Mouse (Mus musculus) stomach, postnatal 0 days (tissue): Measurements from ENCODE around the gene Pigw. TPM values are rescaled to one million over a fixed set of nuclear protein-coding genes. Genes with fewer than 3 reads are reported as not detected.
"Not testable (repeated sequence)": the region's sequence is repeated elsewhere in the genome, so short reads cannot be mapped to it uniquely, and the experiment has no call there.

ENCODE experiments used
- ATAC-seq: fragments of 200-750 bp; cut with Nextera tagmentation; 2 replicates; pipeline ENCODE4 v1.8.0; 2017; ENCODE audit not compliant: low FRiP score, low TSS enrichment
- DNase-seq: peaks from one replicate; pipeline ENCODE4 v3.0.0-alpha.2; 2016; ENCODE audit warnings: low spot score
- H3K27ac ChIP-seq: fragments of 300-500 bp; sonication (generic); replicated peaks from 2 replicates; pipeline ENCODE4 v1.5.1; 2014; ENCODE audit warnings: mild to moderate bottlenecking, control low read depth
- H3K27me3 ChIP-seq: fragments of 300-500 bp; sonication (generic); 2 replicates; pipeline ENCODE4 v1.6.1; 2014; ENCODE audit warnings: low read length; ENCODE audit not compliant: control insufficient read depth, insufficient read depth
- H3K36me3 ChIP-seq: fragments of 300-500 bp; sonication (generic); 2 replicates; pipeline ENCODE4 v1.6.1; 2014; ENCODE audit warnings: low read length, mixed read lengths; ENCODE audit not compliant: control insufficient read depth, insufficient read depth
- H3K4me1 ChIP-seq: fragments of 300-500 bp; sonication (generic); replicated peaks from 2 replicates; pipeline ENCODE4 v1.6.1; 2014; ENCODE audit warnings: antibody characterized with exemption; ENCODE audit not compliant: control insufficient read depth, insufficient read depth
- H3K4me2 ChIP-seq: fragments of 300-500 bp; sonication (generic); replicated peaks from 2 replicates; pipeline ENCODE4 v1.6.1; 2014; ENCODE audit warnings: low read depth, mild to moderate bottlenecking, control low read depth, moderate library complexity
- H3K4me3 ChIP-seq: fragments of 300-500 bp; sonication (generic); 2 replicates; pipeline ENCODE4 v1.5.1; 2014; ENCODE audit warnings: low read depth, low read length, control low read depth
- H3K9ac ChIP-seq: fragments of 300-500 bp; sonication (generic); 2 replicates; pipeline ENCODE4 v1.6.1; 2014; ENCODE audit warnings: mild to moderate bottlenecking, low read length, control low read depth, mixed read lengths
- H3K9me3 ChIP-seq: fragments of 300-500 bp; sonication (generic); 2 replicates; pipeline ENCODE4 v1.6.1; 2016; ENCODE audit warnings: low read length; ENCODE audit not compliant: control insufficient read depth
- CTCF ChIP-seq: IDR thresholded peaks from 2 replicates; pipeline ENCODE4 v1.5.1; 2016; ENCODE audit warnings: antibody characterized with exemption, low read depth, mild to moderate bottlenecking, moderate library complexity
- EP300 ChIP-seq: optimal IDR thresholded peaks from 2 replicates; pipeline ENCODE3; 2016; ENCODE audit warnings: antibody characterized with exemption
- WGBS: fragments of 180-500 bp; shearing (Covaris S2); extraction: QIAGEN DNeasy Blood & Tissue Kit; methylation state at CpG from one replicate; pipeline ENCODE4 v1.1.7; 2014; 5-methylcytosine and 5-hydroxymethylcytosine counted together
- polyA plus RNA-seq: library from polyadenylated mRNA; unstranded; fragments of >200 nt; fragmentation: Nextera tagmentation; extraction: Ambion mirVana; gene quantifications from 2 replicates; pipeline ENCODE4 v1.2.1, GENCODE M21; 2015

The Pigw gene
- polyA plus RNA-seq, 1 experiment from 2014 or later = 1.8 TPM

DNA sequence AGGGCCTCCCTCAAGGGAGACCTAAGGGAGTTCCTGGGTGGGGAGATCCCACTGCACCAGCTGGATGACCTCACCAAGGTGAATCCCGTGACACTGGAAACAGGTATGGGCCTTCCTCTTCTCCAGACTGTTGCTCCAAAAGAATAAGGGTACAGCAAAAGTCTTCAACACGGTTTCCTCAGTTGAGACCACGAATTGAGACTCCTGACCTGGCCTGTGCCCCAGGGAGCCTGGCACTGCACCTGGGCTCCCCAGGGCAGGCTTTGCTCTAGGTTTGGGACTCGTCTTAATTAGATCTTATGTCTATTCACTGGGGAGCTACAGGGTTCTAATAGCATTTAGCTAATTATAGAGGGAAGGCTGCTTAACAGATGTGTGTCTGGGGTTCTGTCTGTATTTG is 5.2 kb upstream of the Pigw start:
- Histone ChIP-seq H3K36me3 (peaks cover 21% of the 10 kb centered on the region), H3K9ac (no peak overlapping the region), H3K9me3 (no peaks in the 10 kb centered on the region), H3K4me3 (no peak overlapping the region), H3K27ac (no peak overlapping the region), H3K27me3 (no peaks in the 10 kb centered on the region), H3K4me1 (no peaks in the 10 kb centered on the region; the same call in 1 of the 2 replicates), H3K4me2 (no peak overlapping the region)
- DNase-seq = no peak
- no peak for TF ChIP-seq EP300
- no peak for TF ChIP-seq CTCF
- no peak for ATAC-seq
- 88% methylated on average over 4 of the region's 4 CpGs for WGBS

DNA sequence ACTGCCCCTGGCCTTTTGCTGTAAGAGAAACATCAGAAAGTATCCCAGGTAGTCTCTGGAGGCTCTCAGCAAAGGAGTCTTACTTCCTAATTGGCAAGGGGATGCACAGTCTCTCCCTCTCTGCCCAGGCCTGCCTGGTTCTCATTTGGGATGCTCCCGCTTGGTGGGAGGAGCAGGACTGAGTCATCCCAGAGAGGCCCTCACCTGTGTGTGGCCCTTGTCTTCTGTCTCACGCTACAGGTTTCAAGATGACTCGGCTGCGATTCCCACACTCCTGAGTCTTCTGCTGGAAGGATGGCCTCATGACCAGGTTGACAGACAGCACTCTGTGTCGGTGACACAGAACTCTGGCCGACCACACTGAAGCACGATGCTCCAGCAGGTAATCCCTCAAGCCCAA is 2.3 kb upstream of the Pigw start:
- Histone ChIP-seq H3K27me3 (no peaks in the 10 kb centered on the region), H3K4me2 (no peak overlapping the region), H3K27ac (no peak overlapping the region), H3K4me3 (no peak overlapping the region), H3K4me1 (no peaks in the 10 kb centered on the region; the same call in none of the 2 replicates), H3K9ac (no peak overlapping the region), H3K36me3 (peaks cover 17% of the 10 kb centered on the region), H3K9me3 (no peaks in the 10 kb centered on the region)
- ATAC-seq (no peak), DNase-seq (no peak)
- 84% methylated on average over 7 of the region's 7 CpGs for WGBS
- TF ChIP-seq CTCF (no peak), EP300 (no peak)

DNA sequence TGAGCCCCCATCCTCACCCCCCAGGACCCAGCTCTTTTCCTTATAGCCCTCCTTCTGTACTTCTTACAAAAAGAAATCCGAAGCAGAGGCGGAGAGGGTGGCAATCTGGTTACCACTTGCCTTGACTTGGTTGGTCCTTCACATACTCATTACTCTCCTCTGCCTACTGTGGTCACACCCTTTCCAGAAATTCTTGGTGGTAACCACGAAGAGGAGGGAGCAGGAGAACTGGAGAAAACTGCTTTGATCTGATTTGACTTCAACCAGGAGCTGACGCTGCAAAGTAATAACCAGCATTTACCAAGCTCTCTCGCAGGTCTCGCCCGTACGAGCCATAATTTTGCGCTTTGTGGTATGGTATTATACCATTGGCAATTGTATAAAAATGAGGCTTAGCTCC is 886 bp upstream of the Pigw start:
- no peak for DNase-seq
- peak overlapping the region; percentile 81 for H3K9ac ChIP-seq
- no peaks in the 10 kb centered on the region for H3K9me3 ChIP-seq
- ATAC-seq = peak; percentile 40
- peaks cover 10% of the 10 kb centered on the region; the same call in 1 of the 2 replicates for H3K36me3 ChIP-seq
- TF ChIP-seq EP300 = no peak
- no peak for TF ChIP-seq CTCF
- H3K4me3 ChIP-seq = peak overlapping the region; percentile 84
- H3K27me3 ChIP-seq = no peaks in the 10 kb centered on the region
- H3K4me2 ChIP-seq = peak overlapping the region; percentile 93
- WGBS = 39% methylated on average over 9 of the region's 9 CpGs
- H3K27ac ChIP-seq = peak overlapping the region; percentile 92
- no peaks in the 10 kb centered on the region; the same call in none of the 2 replicates for H3K4me1 ChIP-seq

DNA sequence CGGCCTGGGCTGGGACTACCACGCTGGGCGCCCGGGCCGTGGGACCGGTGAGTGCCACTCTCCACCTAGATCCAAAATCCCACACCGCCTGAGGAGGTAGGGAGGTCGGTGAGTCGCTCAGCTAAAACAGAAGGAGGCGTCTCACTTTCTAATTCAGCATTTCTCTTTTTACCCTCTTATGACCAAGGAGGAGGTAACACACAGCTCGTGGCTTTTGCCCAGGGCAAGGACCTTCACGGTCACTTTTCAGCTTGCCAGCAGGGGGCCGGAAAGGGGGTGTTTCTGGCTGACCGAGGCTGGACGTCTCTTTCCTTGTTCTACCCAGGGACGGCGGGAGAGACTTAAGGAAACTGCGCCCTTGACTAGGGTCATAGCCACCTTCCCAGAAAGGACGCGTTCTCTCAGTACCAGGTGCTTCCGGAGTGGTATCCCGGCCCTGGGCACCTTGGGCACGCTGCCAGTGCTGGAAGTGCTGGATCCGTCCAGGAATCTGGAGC is 428 bp upstream of the Pigw start:
- peak; percentile 63 for TF ChIP-seq CTCF
- no peak for TF ChIP-seq EP300
- Histone ChIP-seq H3K4me1 (no peaks in the 10 kb centered on the region; the same call in none of the 2 replicates), H3K27ac (peak overlapping the region; percentile 92), H3K36me3 (peaks cover 9% of the 10 kb centered on the region; the same call in 1 of the 2 replicates), H3K4me3 (peak overlapping the region; percentile 84), H3K9me3 (no peaks in the 10 kb centered on the region), H3K4me2 (peak overlapping the region; percentile 93), H3K27me3 (no peaks in the 10 kb centered on the region), H3K9ac (peak overlapping the region; percentile 81)
- ATAC-seq = peak; percentile 78
- DNase-seq = peak; percentile 77
- under 1% methylated on average over 23 of the region's 24 CpGs for WGBS

DNA sequence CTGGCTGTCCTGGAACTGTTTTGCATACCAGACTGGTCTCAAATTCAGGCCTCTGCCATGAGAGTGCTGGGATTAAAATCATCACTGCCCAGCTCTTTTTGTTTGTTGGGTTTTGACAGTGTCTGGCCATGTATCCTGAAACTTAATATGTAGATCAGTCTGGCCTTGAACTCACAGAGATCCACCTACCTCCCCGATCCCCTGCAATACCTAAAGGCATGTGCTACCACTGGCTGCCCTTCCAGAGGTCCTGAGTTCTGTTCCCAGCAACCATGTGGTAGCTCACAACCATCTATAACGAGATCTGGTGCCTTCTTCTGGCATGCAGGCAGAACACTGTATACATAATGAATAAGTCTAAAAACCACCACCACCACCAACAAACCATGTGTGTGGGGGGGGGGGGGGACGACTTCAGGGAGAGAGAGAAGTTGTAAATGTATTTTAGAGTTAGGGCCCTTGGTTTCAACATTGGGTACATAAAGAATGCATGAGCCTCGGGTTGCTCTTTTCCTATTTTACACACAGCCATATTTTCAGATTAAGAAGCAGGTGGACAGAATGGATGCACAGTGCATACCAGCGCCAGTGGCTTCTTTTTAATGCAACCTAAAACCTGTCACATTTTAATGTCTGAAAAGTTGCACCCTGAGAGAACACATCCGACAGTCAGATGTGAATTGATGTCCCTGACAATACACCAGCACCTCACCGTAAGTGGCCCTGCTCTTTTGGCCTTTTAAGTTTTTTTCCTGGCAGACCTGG is 896 bp downstream of the Pigw start:
- Histone ChIP-seq H3K4me1 (no peaks in the 10 kb centered on the region; the same call in none of the 2 replicates), H3K9ac (peak overlapping the region; percentile 81), H3K9me3 (no peaks in the 10 kb centered on the region), H3K27me3 (no peaks in the 10 kb centered on the region), H3K4me2 (peak overlapping the region; percentile 93), H3K4me3 (peak overlapping the region; percentile 84), H3K27ac (peak overlapping the region; percentile 92), H3K36me3 (peaks cover 4% of the 10 kb centered on the region; the same call in 1 of the 2 replicates)
- TF ChIP-seq CTCF (no peak), EP300 (no peak)
- 13% methylated on average over 7 of the region's 7 CpGs for WGBS
- ATAC-seq = no peak
- DNase-seq = no peak

DNA sequence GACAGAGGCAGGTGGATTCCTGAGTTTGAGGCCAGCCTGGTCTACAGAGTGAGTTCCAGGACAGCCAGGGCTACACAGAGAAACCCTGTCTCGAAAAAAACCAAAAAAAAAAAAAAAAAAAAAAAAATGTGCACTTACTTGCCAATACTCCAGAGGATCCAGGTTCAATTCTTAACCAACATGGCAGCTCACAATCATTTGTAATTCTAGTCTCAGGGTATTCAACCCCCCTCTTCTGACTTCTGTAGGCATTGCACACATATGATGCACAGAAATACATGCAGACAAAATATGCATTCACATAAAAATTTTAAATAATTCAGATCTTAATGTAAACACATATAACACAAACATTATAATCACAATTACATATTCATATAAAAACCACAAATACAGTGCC is 4.1 kb downstream of the Pigw start:
- H3K9me3 ChIP-seq, H3K27ac ChIP-seq, DNase-seq, H3K4me1 ChIP-seq, H3K27me3 ChIP-seq, ATAC-seq, H3K4me2 ChIP-seq, H3K36me3 ChIP-seq, H3K4me3 ChIP-seq, H3K9ac ChIP-seq: not testable (repeated sequence)
- no CpG with 5 or more reads among the region's 1 CpGs for WGBS
